Mouse (Mus musculus) cerebellum, adult 11-12 months (tissue): Measurements from ENCODE around the gene Nipal3.
A peak's percentile ranks its signal among the peaks of the same experiment; 100 is the strongest.

Experiments
- DNase-seq: peaks from one replicate; pipeline ENCODE4 v3.0.0; 2022

Gene Nipal3

GRCm38 (mm10) chr4:135433086-135433442 lies 61.8 kb downstream of the Nipal3 start:
- DNase-seq: peak; percentile 64

- DNase-seq: peak; percentile 89
These were observed 64.7 kb downstream of the Nipal3 start for GRCm38 (mm10) chr4:135429990-135430760.

- no peak for DNase-seq
These were observed 65.5 kb downstream of the Nipal3 start for GRCm38 (mm10) chr4:135429383-135429782.

GRCm38 (mm10) chr4:135426587-135426986 lies 68.3 kb downstream of the Nipal3 start:
- DNase-seq: no peak

- peak; percentile 72 for DNase-seq
These were observed 69.2 kb downstream of the Nipal3 start for GRCm38 (mm10) chr4:135425625-135426024.

- peak; percentile 69 for DNase-seq
These were observed 73.9 kb downstream of the Nipal3 start for GRCm38 (mm10) chr4:135420961-135421360.

- no peak for DNase-seq
These were observed 74.4 kb downstream of the Nipal3 start for GRCm38 (mm10) chr4:135420416-135420815.

- DNase-seq: no peak
These were observed 74.8 kb downstream of the Nipal3 start for GRCm38 (mm10) chr4:135419996-135420395.

- no peak for DNase-seq
These were observed 78.5 kb downstream of the Nipal3 start for GRCm38 (mm10) chr4:135416367-135416766.

- DNase-seq: no peak
These were observed 81.3 kb downstream of the Nipal3 start for GRCm38 (mm10) chr4:135413491-135413890.

GRCm38 (mm10) chr4:135411633-135412032 lies 83.2 kb downstream of the Nipal3 start:
- DNase-seq: no peak

GRCm38 (mm10) chr4:135406180-135406579 lies 88.7 kb downstream of the Nipal3 start:
- no peak for DNase-seq

- DNase-seq: no peak
These were observed 89.9 kb downstream of the Nipal3 start for GRCm38 (mm10) chr4:135404916-135405315.

- DNase-seq: no peak
These were observed 90.8 kb downstream of the Nipal3 start for GRCm38 (mm10) chr4:135404048-135404447.

GRCm38 (mm10) chr4:135401881-135402280 lies 93.0 kb downstream of the Nipal3 start:
- no peak for DNase-seq

GRCm38 (mm10) chr4:135397991-135398390 lies 96.8 kb downstream of the Nipal3 start, which contains the start of gene Ncmap:
Gene Ncmap (minus strand): TSS chr4:135398227.
- no peak for DNase-seq

GRCm38 (mm10) chr4:135397551-135397950 lies 97.3 kb downstream of the Nipal3 start:
- DNase-seq: no peak

- no peak for DNase-seq
These were observed 98.5 kb downstream of the Nipal3 start for GRCm38 (mm10) chr4:135396303-135396702.
